Mouse (Mus musculus) kidney, adult 2 months (tissue): Measurements from ENCODE around the gene Srek1. TPM values are rescaled to one million over a fixed set of nuclear protein-coding genes. Genes with fewer than 3 reads are reported as not detected.

ENCODE experiments used
- DNase-seq: peaks from one replicate; pipeline ENCODE4 v3.0.0; 2021
- H3K27ac ChIP-seq: fragments of 200-500 bp; 2 replicates; pipeline ENCODE4 v1.5.1; 2012; ENCODE audit warnings: low read depth, low read length, control low read depth, inconsistent platforms; ENCODE audit not compliant: insufficient read depth
- H3K27me3 ChIP-seq: fragments of 200-500 bp; replicated peaks from 2 replicates; pipeline ENCODE4 v1.6.1; 2012; ENCODE audit warnings: mild to moderate bottlenecking, moderate library complexity, low read length, inconsistent platforms; ENCODE audit not compliant: control insufficient read depth, insufficient read depth
- H3K36me3 ChIP-seq: fragments of 200-500 bp; 2 replicates; pipeline ENCODE4 v1.6.1; 2012; ENCODE audit warnings: mild to moderate bottlenecking, moderate library complexity, low read length, inconsistent platforms; ENCODE audit not compliant: control insufficient read depth, insufficient read depth
- H3K4me1 ChIP-seq: fragments of 200-500 bp; 2 replicates; pipeline ENCODE4 v1.6.1; 2011; ENCODE audit warnings: low read length; ENCODE audit not compliant: control insufficient read depth, insufficient read depth
- H3K4me3 ChIP-seq: fragments of 200-500 bp; 2 replicates; pipeline ENCODE4 v1.5.1; 2011; ENCODE audit warnings: mild to moderate bottlenecking, low read depth, low read length, control low read depth; ENCODE audit not compliant: insufficient read depth
- CTCF ChIP-seq: fragments of 200-500 bp; conservative IDR thresholded peaks from 2 replicates; pipeline ENCODE4 v1.5.1; 2011; ENCODE audit warnings: low read depth, mild to moderate bottlenecking, control low read depth, low read length, moderate library complexity, mixed read lengths; ENCODE audit not compliant: insufficient read depth, insufficient read length
- POLR2A ChIP-seq: fragments of 200-500 bp; IDR thresholded peaks from one replicate; pipeline ENCODE4 v1.6.1; 2011; ENCODE audit warnings: low read depth, low read length, control low read depth
- WGBS: fragments of 180-500 bp; shearing (Covaris S2); methylation state at CpG from one replicate; pipeline ENCODE4 v1.1.7; 2018; 5-methylcytosine and 5-hydroxymethylcytosine counted together
- polyA plus RNA-seq: library from polyadenylated mRNA; depleted of rRNA; stranded (reverse); fragments of >200 nt; gene quantifications from 2 replicates; pipeline ENCODE4 v1.2.3, GENCODE M21; 2012

Gene Srek1
- polyA plus RNA-seq, 1 experiment, result 34.0 TPM

- no peak for DNase-seq
- Histone ChIP-seq H3K4me3 (no peak overlapping the region), H3K27me3 (no peaks in the 10 kb centered on the region), H3K36me3 (no peaks in the 10 kb centered on the region), H3K27ac (no peak overlapping the region), H3K4me1 (no peaks in the 10 kb centered on the region)
- TF ChIP-seq CTCF (no peak), POLR2A (no peak)
- WGBS, result 94% methylated on average over 1 of the region's 1 CpGs
Measured at GRCm38 (mm10) chr13:103801021-103801420, 26.6 kb upstream of the Srek1 start.

GRCm38 (mm10) chr13:103794688-103795543 lies 20.5 kb upstream of the Srek1 start:
- 62% methylated on average over 9 of the region's 9 CpGs for WGBS
- Histone ChIP-seq H3K36me3 (no peaks in the 10 kb centered on the region), H3K27me3 (no peaks in the 10 kb centered on the region), H3K4me3 (no peak overlapping the region), H3K4me1 (no peaks in the 10 kb centered on the region), H3K27ac (no peak overlapping the region)
- TF ChIP-seq CTCF (no peak), POLR2A (no peak)
- DNase-seq, result no peak

GRCm38 (mm10) chr13:103779922-103780585 lies 5.6 kb upstream of the Srek1 start:
- no peak overlapping the region for H3K27ac ChIP-seq
- H3K4me1 ChIP-seq, result no peaks in the 10 kb centered on the region
- WGBS, result 35% methylated on average over 11 of the region's 11 CpGs
- H3K36me3 ChIP-seq, result no peaks in the 10 kb centered on the region
- DNase-seq, result peak; percentile 21
- no peaks in the 10 kb centered on the region for H3K27me3 ChIP-seq
- no peak overlapping the region for H3K4me3 ChIP-seq
- TF ChIP-seq POLR2A (no peak), CTCF (peak; percentile 50)

- Histone ChIP-seq H3K4me3 (no peak overlapping the region), H3K27ac (no peak overlapping the region), H3K4me1 (peaks cover 3% of the 10 kb centered on the region; the same call in 1 of the 2 replicates), H3K36me3 (no peaks in the 10 kb centered on the region), H3K27me3 (no peaks in the 10 kb centered on the region)
- WGBS, result 64% methylated on average over 8 of the region's 8 CpGs
- no peak for DNase-seq
- TF ChIP-seq CTCF, result no peak
- no peak for TF ChIP-seq POLR2A
Measured at GRCm38 (mm10) chr13:103777126-103777525, 2.7 kb upstream of the Srek1 start.

GRCm38 (mm10) chr13:103773407-103774118 lies 845 bp downstream of the Srek1 start:
- under 1% methylated on average over 36 of the region's 36 CpGs for WGBS
- peak overlapping the region; percentile 100 for H3K27ac ChIP-seq
- TF ChIP-seq CTCF, result no peak
- no peak for TF ChIP-seq POLR2A
- no peaks in the 10 kb centered on the region for H3K27me3 ChIP-seq
- no peak for DNase-seq
- peak overlapping the region; percentile 95 for H3K4me3 ChIP-seq
- H3K36me3 ChIP-seq, result no peaks in the 10 kb centered on the region; the same call in 1 of the 2 replicates
- peaks cover 3% of the 10 kb centered on the region; the same call in 1 of the 2 replicates for H3K4me1 ChIP-seq

GRCm38 (mm10) chr13:103772917-103773316 lies 1.5 kb downstream of the Srek1 start:
- Histone ChIP-seq H3K4me3 (no peak overlapping the region), H3K27me3 (no peaks in the 10 kb centered on the region), H3K27ac (no peak overlapping the region), H3K4me1 (peaks cover 3% of the 10 kb centered on the region; the same call in 1 of the 2 replicates), H3K36me3 (peaks cover under 1% of the 10 kb centered on the region; the same call in 1 of the 2 replicates)
- 34% methylated on average over 5 of the region's 5 CpGs for WGBS
- no peak for TF ChIP-seq CTCF
- TF ChIP-seq POLR2A, result no peak
- peak; percentile 19 for DNase-seq

GRCm38 (mm10) chr13:103770821-103771220 lies 3.6 kb downstream of the Srek1 start:
- TF ChIP-seq CTCF (no peak), POLR2A (no peak)

More at GRCm38 (mm10) chr13:103770821-103771220, 3.6 kb downstream of the Srek1 start:
- DNase-seq, result peak; percentile 26
- Histone ChIP-seq H3K36me3 (peaks cover 2% of the 10 kb centered on the region; the same call in 1 of the 2 replicates), H3K4me1 (peaks cover 3% of the 10 kb centered on the region; the same call in 1 of the 2 replicates), H3K4me3 (no peak overlapping the region), H3K27me3 (no peaks in the 10 kb centered on the region), H3K27ac (no peak overlapping the region)
